Comparison of ENCODE assay signal across 25 mouse cellular contexts in genomic region chr5:123858798-123859197, GRCm38 (mm10). TPM values are rescaled to one million over a fixed set of nuclear protein-coding genes. Genes with fewer than 3 reads are reported as not detected.
"Had no signal": no experiment of that assay in that cellular context is flagged by ENCODE, and none has a peak within 500 bp of the region (broad histone marks: within the 10 kb centered on the region; RNA-seq: fewer than 3 reads in every experiment).

No protein-coding gene starts in this region.

- H3K27ac ChIP-seq: left cerebral cortex, adult 2 months; liver, embryonic 13.5 days; macrophage; midbrain, embryonic 12.5 days had no signal

- H3K27me3 ChIP-seq: liver, embryonic 13.5 days; midbrain, embryonic 12.5 days had no signal

- H3K4me3 ChIP-seq: left cerebral cortex, adult 2 months; liver, embryonic 13.5 days; midbrain, embryonic 12.5 days; myocyte had no signal

- ATAC-seq: midbrain, embryonic 16.5 days had no signal

- DNase-seq: kidney, adult 11 months; kidney, adult 9 months; kidney, postnatal 25 days; layer of hippocampus, postnatal 36 days; liver, embryonic 13.5 days; lung, adult 2 months; lung, postnatal 14 days; thymus, adult 18-20 months; thymus, postnatal 14 days; thymus, postnatal 4 days had no signal

- H3K4me1 ChIP-seq: midbrain, embryonic 12.5 days had no signal

- H3K36me3 ChIP-seq: liver, embryonic 13.5 days; midbrain, embryonic 12.5 days had no signal

RNA-seq across cellular contexts. Expression of gene Hcar2, which starts 6.5 kb away (rescaled TPM):
- total RNA-seq: layer of hippocampus, postnatal 10 days; left cerebral cortex, adult 2 months; left cerebral cortex, postnatal 10 days; left cerebral cortex, postnatal 36 days; megakaryocyte-erythroid progenitor cell, adult 5-6 weeks had no signal
- polyA plus RNA-seq: kidney, embryonic 16.5 days; limb, embryonic 11.5 days; midbrain, embryonic 12.5 days; midbrain, embryonic 16.5 days; myocyte; neural tube, embryonic 14.5 days had no signal

RNA-seq across cellular contexts. Expression of gene Hcar1, which starts 21.0 kb away (rescaled TPM):
- total RNA-seq: megakaryocyte-erythroid progenitor cell, adult 5-6 weeks; monocyte, adult 5-6 weeks had no signal
- polyA plus RNA-seq: liver, adult 2 months; macrophage; myocyte; neural tube, embryonic 11.5 days had no signal
